Mouse (Mus musculus) embryonic facial prominence, embryonic 11.5 days (tissue): Measurements from ENCODE around the gene Dbx2. TPM values are rescaled to one million over a fixed set of nuclear protein-coding genes. Genes with fewer than 3 reads are reported as not detected.

Experiments used
- ATAC-seq: fragments of 200-750 bp; cut with Nextera tagmentation; replicated peaks from 2 replicates; pipeline ENCODE4 v1.8.0; 2017; ENCODE audit warnings: low read depth; ENCODE audit not compliant: insufficient number of reproducible peaks, low FRiP score, low TSS enrichment
- DNase-seq: peaks from one replicate; pipeline ENCODE4 v3.0.0-alpha.2; 2015; ENCODE audit warnings: low spot score
- H3K27ac ChIP-seq: fragments of 300-500 bp; sonication (generic); replicated peaks from 2 replicates; pipeline ENCODE4 v1.5.1; 2014; ENCODE audit warnings: mild to moderate bottlenecking, low read depth, low read length, control low read depth
- H3K27me3 ChIP-seq: fragments of 300-500 bp; sonication (generic); 2 replicates; pipeline ENCODE4 v1.6.1; 2014; ENCODE audit warnings: mild to moderate bottlenecking, low read length, moderate library complexity, mixed read lengths; ENCODE audit not compliant: control insufficient read depth, insufficient read depth
- H3K36me3 ChIP-seq: fragments of 300-500 bp; sonication (generic); replicated peaks from 2 replicates; pipeline ENCODE4 v1.6.1; 2014; ENCODE audit warnings: low read depth, mild to moderate bottlenecking, low read length, moderate library complexity, mixed read lengths; ENCODE audit not compliant: control insufficient read depth, insufficient read depth
- H3K4me1 ChIP-seq: fragments of 300-500 bp; sonication (generic); 2 replicates; pipeline ENCODE4 v1.6.1; 2014; ENCODE audit warnings: low read length, mixed read lengths; ENCODE audit not compliant: control insufficient read depth, insufficient read depth
- H3K4me2 ChIP-seq: fragments of 300-500 bp; sonication (generic); 2 replicates; pipeline ENCODE4 v1.6.1; 2014; ENCODE audit warnings: low read depth, mild to moderate bottlenecking, control low read depth, low read length, moderate library complexity
- H3K4me3 ChIP-seq: fragments of 300-500 bp; sonication (generic); 2 replicates; pipeline ENCODE4 v1.5.1; 2014; ENCODE audit warnings: low read depth, low read length, control low read depth
- H3K9ac ChIP-seq: fragments of 300-500 bp; sonication (generic); replicated peaks from 2 replicates; pipeline ENCODE4 v1.6.1; 2014; ENCODE audit warnings: mild to moderate bottlenecking, control low read depth, low read length
- H3K9me3 ChIP-seq: fragments of 300-500 bp; sonication (generic); replicated peaks from 2 replicates; pipeline ENCODE4 v1.6.1; 2016; ENCODE audit warnings: mild to moderate bottlenecking, low read length, inconsistent platforms, mixed read lengths; ENCODE audit not compliant: control insufficient read depth
- WGBS: fragments of 180-500 bp; shearing (Covaris S2); extraction: QIAGEN DNeasy Blood & Tissue Kit; methylation state at CpG from one replicate; pipeline ENCODE4 v1.1.7; 2014; 5-methylcytosine and 5-hydroxymethylcytosine counted together
- polyA plus RNA-seq: library from polyadenylated mRNA; unstranded; fragments of >200 nt; fragmentation: Nextera tagmentation; extraction: Ambion mirVana; gene quantifications from 2 replicates; pipeline ENCODE4 v1.2.1, GENCODE M21; 2014

Gene Dbx2
- polyA plus RNA-seq = 0.46 and 0.66 TPM in 2 replicates

GRCm38 (mm10) chr15:95655860-95656259 lies at the start of gene Dbx2:
Gene Dbx2 (minus strand): TSS chr15:95655960.
- H3K9ac ChIP-seq = no peak within 1 kb of the TSS
- WGBS = 83% methylated on average over 5 of the region's 5 CpGs
- ATAC-seq (no peak), DNase-seq (no peak)
- no peaks in the 10 kb centered on the region for H3K9me3 ChIP-seq
- H3K36me3 ChIP-seq = no peaks in the 10 kb centered on the region
- H3K4me1 ChIP-seq = no peaks in the 10 kb centered on the region; the same call in 1 of the 2 replicates
- no peak within 1 kb of the TSS for H3K27ac ChIP-seq
- peaks cover 33% of the 10 kb centered on the region for H3K27me3 ChIP-seq
- 0 out of 2 replicates have a peak within 1 kb of the TSS, but pooled peaks have one; percentile 36 for H3K4me3 ChIP-seq
- H3K4me2 ChIP-seq = no peak within 1 kb of the TSS; the same call in 1 of the 2 replicates

- no peak overlapping the region for H3K4me3 ChIP-seq
- H3K27me3 ChIP-seq = no peaks in the 10 kb centered on the region
- H3K4me2 ChIP-seq = no peak overlapping the region
- no peaks in the 10 kb centered on the region for H3K36me3 ChIP-seq
- H3K27ac ChIP-seq = no peak overlapping the region
- no peaks in the 10 kb centered on the region for H3K9me3 ChIP-seq
- H3K4me1 ChIP-seq = no peaks in the 10 kb centered on the region
- H3K9ac ChIP-seq = no peak overlapping the region
- ATAC-seq (peak; percentile 67; the same call in 1 of the 2 replicates), DNase-seq (peak; percentile 13)
- WGBS = 58% methylated on average over 9 of the region's 9 CpGs
These were observed 46.4 kb upstream of the Dbx2 start for GRCm38 (mm10) chr15:95702206-95702605.

- no peak for DNase-seq
- ATAC-seq = no peak
- no peak overlapping the region for H3K27ac ChIP-seq
- no peaks in the 10 kb centered on the region for H3K27me3 ChIP-seq
- 63% methylated on average over 4 of the region's 4 CpGs for WGBS
- H3K4me2 ChIP-seq = no peak overlapping the region
- no peaks in the 10 kb centered on the region for H3K9me3 ChIP-seq
- no peak overlapping the region for H3K4me3 ChIP-seq
- no peaks in the 10 kb centered on the region for H3K36me3 ChIP-seq
- no peaks in the 10 kb centered on the region for H3K4me1 ChIP-seq
- no peak overlapping the region for H3K9ac ChIP-seq
These were observed 45.8 kb upstream of the Dbx2 start for GRCm38 (mm10) chr15:95701573-95701972.

- Histone ChIP-seq H3K27me3 (no peaks in the 10 kb centered on the region), H3K4me2 (no peak overlapping the region), H3K9me3 (no peaks in the 10 kb centered on the region), H3K27ac (no peak overlapping the region), H3K4me3 (no peak overlapping the region), H3K4me1 (no peaks in the 10 kb centered on the region), H3K36me3 (no peaks in the 10 kb centered on the region), H3K9ac (no peak overlapping the region)
- ATAC-seq (no peak), DNase-seq (no peak)
- 66% methylated on average over 12 of the region's 12 CpGs for WGBS
These were observed 43.6 kb upstream of the Dbx2 start for GRCm38 (mm10) chr15:95699371-95699770.

- 80% methylated on average over 3 of the region's 3 CpGs for WGBS
- DNase-seq (no peak), ATAC-seq (no peak)
- no peak overlapping the region for H3K9ac ChIP-seq
- no peaks in the 10 kb centered on the region for H3K4me1 ChIP-seq
- H3K36me3 ChIP-seq = no peaks in the 10 kb centered on the region
- no peak overlapping the region for H3K27ac ChIP-seq
- no peaks in the 10 kb centered on the region for H3K9me3 ChIP-seq
- H3K4me2 ChIP-seq = no peak overlapping the region
- no peak overlapping the region for H3K4me3 ChIP-seq
- no peaks in the 10 kb centered on the region for H3K27me3 ChIP-seq
These were observed 38.0 kb upstream of the Dbx2 start for GRCm38 (mm10) chr15:95693759-95694158.

- Histone ChIP-seq H3K27me3 (no peaks in the 10 kb centered on the region), H3K4me1 (no peaks in the 10 kb centered on the region), H3K36me3 (no peaks in the 10 kb centered on the region), H3K4me3 (no peak overlapping the region), H3K4me2 (no peak overlapping the region), H3K9ac (no peak overlapping the region), H3K27ac (no peak overlapping the region), H3K9me3 (no peaks in the 10 kb centered on the region)
- ATAC-seq (no peak), DNase-seq (no peak)
- WGBS = 61% methylated on average over 8 of the region's 8 CpGs
These were observed 35.8 kb upstream of the Dbx2 start for GRCm38 (mm10) chr15:95691594-95691993.

GRCm38 (mm10) chr15:95691129-95691528 lies 35.4 kb upstream of the Dbx2 start:
- ATAC-seq (no peak), DNase-seq (no peak)
- no peaks in the 10 kb centered on the region for H3K27me3 ChIP-seq
- H3K4me1 ChIP-seq = no peaks in the 10 kb centered on the region
- H3K9ac ChIP-seq = no peak overlapping the region
- H3K36me3 ChIP-seq = no peaks in the 10 kb centered on the region
- H3K27ac ChIP-seq = no peak overlapping the region
- no peaks in the 10 kb centered on the region for H3K9me3 ChIP-seq
- no peak overlapping the region for H3K4me2 ChIP-seq
- WGBS = 23% methylated on average over 5 of the region's 5 CpGs
- no peak overlapping the region for H3K4me3 ChIP-seq

- ATAC-seq (no peak), DNase-seq (no peak)
These were observed 26.9 kb upstream of the Dbx2 start for GRCm38 (mm10) chr15:95682620-95683019.

More at GRCm38 (mm10) chr15:95682620-95683019, 26.9 kb upstream of the Dbx2 start:
- Histone ChIP-seq H3K9me3 (no peaks in the 10 kb centered on the region), H3K27me3 (no peaks in the 10 kb centered on the region), H3K4me3 (no peak overlapping the region), H3K27ac (no peak overlapping the region), H3K4me2 (no peak overlapping the region), H3K4me1 (no peaks in the 10 kb centered on the region), H3K9ac (no peak overlapping the region), H3K36me3 (no peaks in the 10 kb centered on the region)
- 80% methylated on average over 4 of the region's 4 CpGs for WGBS
